19 mouse cellular contexts compared by ENCODE assay signal in genomic region chr14:36471617-36472016, GRCm38 (mm10).
"Had no signal": no experiment of that assay in that cellular context is flagged by ENCODE, and none has a peak within 500 bp of the region (broad histone marks: within the 10 kb centered on the region; RNA-seq: fewer than 3 reads in every experiment).

No protein-coding gene starts in this region.

- H3K4me3 ChIP-seq: left cerebral cortex, adult 2 months; liver, embryonic 13.5 days; midbrain, embryonic 12.5 days; midbrain, embryonic 15.5 days; myocyte had no signal

- H3K9me3 ChIP-seq: liver, embryonic 13.5 days; midbrain, embryonic 12.5 days; midbrain, embryonic 15.5 days had no signal

- ATAC-seq: inflammation-experienced regulatory T-cells, adult 6 months; intestine, embryonic 16.5 days; midbrain, embryonic 15.5 days had no signal

- H3K27ac ChIP-seq: left cerebral cortex, adult 2 months; liver, embryonic 13.5 days; midbrain, embryonic 12.5 days; midbrain, embryonic 15.5 days; stomach, postnatal 0 days had no signal

- DNase-seq: kidney, adult 18-20 months; kidney, adult 9 months; kidney, postnatal 14 days; kidney, postnatal 4 days; liver, embryonic 13.5 days; lung, adult 2 months; lung, postnatal 14 days; lung, postnatal 4 days; retina, postnatal 1 day; thymus, adult 2 months; thymus, postnatal 14 days; thymus, postnatal 4 days had no signal

- H3K4me1 ChIP-seq: liver, embryonic 13.5 days; midbrain, embryonic 12.5 days; midbrain, embryonic 15.5 days had no signal

- H3K27me3 ChIP-seq: liver, embryonic 13.5 days; midbrain, embryonic 12.5 days; midbrain, embryonic 15.5 days had no signal

- H3K36me3 ChIP-seq: liver, embryonic 13.5 days; midbrain, embryonic 12.5 days; midbrain, embryonic 15.5 days had no signal

- H3K9ac ChIP-seq: liver, embryonic 13.5 days; midbrain, embryonic 12.5 days; midbrain, embryonic 15.5 days had no signal

- H3K4me2 ChIP-seq: liver, embryonic 13.5 days; midbrain, embryonic 12.5 days; midbrain, embryonic 15.5 days had no signal
